Mouse (Mus musculus) stomach, postnatal 0 days (tissue): ENCODE data around the gene Olfr1416.

ENCODE experiments used
- CTCF ChIP-seq: IDR thresholded peaks from 2 replicates; pipeline ENCODE4 v1.5.1; 2016; ENCODE audit warnings: antibody characterized with exemption, low read depth, mild to moderate bottlenecking, moderate library complexity
- EP300 ChIP-seq: optimal IDR thresholded peaks from 2 replicates; pipeline ENCODE3; 2016; ENCODE audit warnings: antibody characterized with exemption

GRCm38 (mm10) chr1:92453751-92454445, 31.0 kb downstream of the Olfr1416 start:
- TF ChIP-seq CTCF (peak; percentile 80), EP300 (no peak)
